Comparison of ENCODE assay signal across 25 mouse cellular contexts in the genomic region with DNA sequence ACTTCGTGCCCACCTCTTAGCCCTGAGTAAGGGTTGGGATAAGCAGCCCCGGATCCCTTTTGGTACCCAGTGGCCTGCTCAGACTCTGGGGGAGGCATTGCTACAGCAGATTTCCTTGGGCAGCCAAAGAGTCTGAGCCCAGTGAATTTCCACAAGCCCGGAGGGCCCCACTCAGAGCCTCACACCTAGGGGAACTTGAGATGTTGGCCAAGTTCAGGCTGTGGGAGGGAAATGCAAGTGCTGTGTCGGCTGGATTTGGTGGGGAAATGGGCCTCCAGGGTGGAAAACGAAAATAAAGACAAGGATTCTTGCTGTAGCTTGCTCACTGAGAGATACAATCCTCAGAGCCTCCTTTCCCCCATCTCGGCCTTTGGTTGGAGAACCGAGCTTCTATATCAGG. TPM values are rescaled to one million over a fixed set of nuclear protein-coding genes. Genes with fewer than 3 reads are reported as not detected.
DNase-seq lines count a peak whose midpoint lies in the region; ATAC-seq and TF ChIP-seq lines count a peak whose summit lies in the region.
"Had no signal": no experiment of that assay in that cellular context is flagged by ENCODE, and none has a peak within 500 bp of the region (broad histone marks: within the 10 kb centered on the region; RNA-seq: fewer than 3 reads in every experiment).

No protein-coding gene starts in this region.

- no peak overlapping the region for H3K4me2 ChIP-seq in kidney, postnatal 0 days (ENCODE audit: low read length)
- H3K4me2 ChIP-seq: hindbrain, embryonic 13.5 days; liver, embryonic 15.5 days; stomach, embryonic 15.5 days had no signal

- WGBS in kidney, postnatal 0 days = 60% methylated on average over 7 of the region's 7 CpGs

- H3K9me3 ChIP-seq in kidney, postnatal 0 days (replicated peaks; ENCODE audit: low read length) = no peaks in the 10 kb centered on the region
- H3K9me3 ChIP-seq: forebrain, embryonic 10.5 days; hindbrain, embryonic 13.5 days; liver, embryonic 15.5 days; stomach, embryonic 15.5 days had no signal

- no peak overlapping the region for H3K4me3 ChIP-seq in kidney, postnatal 0 days (replicated peaks; ENCODE audit: low read depth, low read length)
- H3K4me3 ChIP-seq: forebrain, embryonic 10.5 days; hindbrain, embryonic 13.5 days; liver, embryonic 15.5 days; stomach, embryonic 15.5 days had no signal

- DNase-seq in frontal cortex, postnatal 36 days (ENCODE audit: low spot score in 2 of 2) = peak; percentile 36 to 50
- no peak for DNase-seq in frontal cortex, postnatal 10 days (ENCODE audit: low spot score in 2 of 2)
- no peak for DNase-seq in kidney, postnatal 0 days (ENCODE audit: low spot score)
- DNase-seq in kidney, postnatal 10 days = no peak
- DNase-seq in right cerebral cortex, adult 18-20 months = peak; percentile 80
- no peak for DNase-seq in right cerebral cortex, postnatal 10 days (ENCODE audit: low spot score in 2 of 2)
- no peak for DNase-seq in cerebellum, adult 11-12 months
- no peak for DNase-seq in gastrocnemius, adult 18-20 months (ENCODE audit: low spot score)
- DNase-seq: adrenal gland, postnatal 25 days; cerebellum, adult 9-11 months; gastrocnemius, postnatal 14 days; heart, adult 18-20 months; kidney, adult 8-10 months; liver; thymus, adult 18-20 months; thymus, postnatal 36 days had no signal

- H3K36me3 ChIP-seq in kidney, postnatal 0 days (ENCODE audit: insufficient read depth, low read length) = no peaks in the 10 kb centered on the region
- H3K36me3 ChIP-seq: forebrain, embryonic 10.5 days; hindbrain, embryonic 13.5 days; liver, embryonic 15.5 days; stomach, embryonic 15.5 days had no signal

- ATAC-seq in kidney, postnatal 0 days (replicated peaks; ENCODE audit: low FRiP score, low read depth) = no peak
- ATAC-seq: CD4-positive, CD25-positive, alpha-beta regulatory T cell, adult 4 months; lung, postnatal 0 days; midbrain, embryonic 16.5 days had no signal

- no peaks in the 10 kb centered on the region for H3K4me1 ChIP-seq in kidney, postnatal 0 days (replicated peaks; ENCODE audit: insufficient read depth, low read length)
- H3K4me1 ChIP-seq: liver, embryonic 15.5 days; stomach, embryonic 15.5 days had no signal

- TF ChIP-seq CTCF in kidney, postnatal 0 days (IDR thresholded peaks at IDR 0.05; ENCODE audit: low read depth) = no peak

- no peak overlapping the region for H3K9ac ChIP-seq in kidney, postnatal 0 days (ENCODE audit: low read depth, low read length)
- H3K9ac ChIP-seq: hindbrain, embryonic 13.5 days; liver, embryonic 15.5 days; stomach, embryonic 15.5 days had no signal

- 0 out of 2 replicates have a peak overlapping the region, but pooled peaks have one; percentile 15 for H3K27ac ChIP-seq in kidney, postnatal 0 days
- H3K27ac ChIP-seq: forebrain, embryonic 10.5 days; hindbrain, embryonic 13.5 days; liver, embryonic 15.5 days; stomach, embryonic 15.5 days had no signal

- H3K27me3 ChIP-seq in kidney, postnatal 0 days (ENCODE audit: insufficient read depth, low read length) = no peaks in the 10 kb centered on the region
- H3K27me3 ChIP-seq: liver, embryonic 15.5 days; stomach, embryonic 15.5 days had no signal

RNA-seq across cellular contexts. Expression of a gene that starts 28.0 kb away (rescaled TPM):
- polyA plus RNA-seq in kidney, postnatal 0 days (2015; fragmentation: Nextera tagmentation; extraction: Ambion mirVana) = 5.2 and 5.8 TPM in 2 replicates
- 1 to 10 TPM in 1 of 2 experiments, under 1 TPM in 1; 0.96 to 2.0 TPM for total RNA-seq in gastrocnemius, adult 18-20 months (2021)
- total RNA-seq: common myeloid progenitor, adult 5-6 weeks had no signal
- polyA plus RNA-seq: CD4-positive, CD25-positive, alpha-beta regulatory T cell, adult 4 months; macrophage had no signal

Comparison
In these comparisons a context has a peak if more than half of its experiments do, and no peak if none do; other contexts are left out.
1. DNase-seq: peak in frontal cortex, postnatal 36 days (2 of 2) and right cerebral cortex, adult 18-20 months (single experiment); none in frontal cortex, postnatal 10 days (0 of 2), kidney, postnatal 0 days (single experiment), kidney, postnatal 10 days (single experiment), right cerebral cortex, postnatal 10 days (0 of 2), cerebellum, adult 11-12 months (single experiment) and gastrocnemius, adult 18-20 months (single experiment).